ENCODE assay signal across 9 mouse cellular contexts in genomic region chr5:112214419-112214818, GRCm38 (mm10). TPM values are rescaled to one million over a fixed set of nuclear protein-coding genes. Genes with fewer than 3 reads are reported as not detected.
DNase-seq lines count a peak whose midpoint lies in the region; ATAC-seq lines count a peak whose summit lies in the region.
"Had no signal": no experiment of that assay in that cellular context is flagged by ENCODE, and none has a peak within 500 bp of the region (broad histone marks: within the 10 kb centered on the region; RNA-seq: fewer than 3 reads in every experiment).

No protein-coding gene starts in this region.

- H3K4me3 ChIP-seq in heart, embryonic 16.5 days (ENCODE audit: low read length), result no peak overlapping the region

- no peaks in the 10 kb centered on the region for H3K9me3 ChIP-seq in heart, embryonic 16.5 days (replicated peaks; ENCODE audit: control insufficient read depth, low read length)

- WGBS in heart, embryonic 16.5 days, result 5% methylated on average over 10 of the region's 10 CpGs

- peaks cover 15% of the 10 kb centered on the region for H3K27me3 ChIP-seq in heart, embryonic 16.5 days (ENCODE audit: control insufficient read depth, insufficient read depth, low read length)

- H3K4me2 ChIP-seq in heart, embryonic 16.5 days (ENCODE audit: low read depth, low read length), result no peak overlapping the region

- H3K9ac ChIP-seq in heart, embryonic 16.5 days (ENCODE audit: low read length), result no peak overlapping the region

- no peak overlapping the region for H3K27ac ChIP-seq in heart, embryonic 16.5 days (ENCODE audit: low read length)
- H3K27ac ChIP-seq: macrophage had no signal

- ATAC-seq in heart, embryonic 16.5 days (replicated peaks; ENCODE audit: extremely low read depth, insufficient read depth, low FRiP score), result 0 out of 2 replicates have a peak, but pooled peaks have one; percentile 6

- H3K4me1 ChIP-seq in heart, embryonic 16.5 days (ENCODE audit: control insufficient read depth, insufficient read depth, low read length), result peaks cover 2% of the 10 kb centered on the region; the same call in 1 of the 2 replicates

- no peaks in the 10 kb centered on the region for H3K36me3 ChIP-seq in heart, embryonic 16.5 days (ENCODE audit: control insufficient read depth, insufficient read depth)

- DNase-seq in CD4-positive helper T cell, adult 2 months (ENCODE audit: low read depth, low spot score), result peak; percentile 66
- DNase-seq in MEL-GATA-1-ER (ENCODE audit: extremely low read depth, low read depth), result peak; percentile 7
- peak; percentile 86 for DNase-seq in embryo, embryonic 11 days
- peak; percentile 83 to 86 for DNase-seq in kidney, postnatal 4 days
- peak; percentile 69 for DNase-seq in lung, postnatal 10 days
- DNase-seq in right cerebral cortex, adult 2 months (ENCODE audit: low spot score in 2 of 2), result peak; percentile 75 to 83
- DNase-seq in urinary bladder, adult 2 months (ENCODE audit: low spot score), result no peak

RNA-seq across cellular contexts. Expression of gene Cryba4, which starts 37.9 kb away (rescaled TPM):
- polyA plus RNA-seq in heart, embryonic 16.5 days (2015; fragmentation: Nextera tagmentation; extraction: Ambion mirVana), result 1.6 and 2.0 TPM in 2 replicates
- 0.23 TPM in 1 of 2 replicates, not detected in the other for polyA plus RNA-seq in urinary bladder, adult 2 months (2012; rRNA removed)

RNA-seq across cellular contexts. Expression of gene Crybb1, which starts 41.2 kb away (rescaled TPM):
- 1.5 TPM in 2 replicates for polyA plus RNA-seq in heart, embryonic 16.5 days (2015; fragmentation: Nextera tagmentation; extraction: Ambion mirVana)
- not detected in 2 replicates for polyA plus RNA-seq in urinary bladder, adult 2 months (2012; rRNA removed)
- polyA plus RNA-seq: macrophage had no signal
